Mouse (Mus musculus) ovary, postnatal 14 days (tissue): ENCODE results near the gene Olfr1364.

Experiments
- DNase-seq: peaks from one replicate; pipeline ENCODE4 v3.0.0; 2022; ENCODE audit warnings: low spot score

Olfr1364 gene

DNA sequence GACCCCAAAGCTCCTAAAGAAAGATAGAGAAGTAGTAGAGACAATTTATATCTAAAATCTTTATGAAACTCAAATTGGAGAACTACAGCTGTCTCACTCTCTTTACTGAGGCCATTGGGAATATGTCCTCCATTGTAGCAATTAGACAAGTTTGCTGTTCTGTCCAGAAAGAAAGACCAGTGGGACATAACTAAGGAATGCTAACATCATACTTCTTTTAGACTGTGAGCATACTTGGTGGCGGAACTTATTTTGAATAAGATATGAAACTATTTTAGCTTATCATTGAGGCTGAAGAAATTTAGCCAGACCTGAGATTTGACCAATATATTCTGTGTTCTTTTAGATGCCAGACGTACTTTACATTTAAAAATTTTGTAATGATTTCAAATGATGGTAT lies at the start of gene Olfr1364:
Gene Olfr1364 (minus strand): TSS at position 101 of the 400 bp plus-strand sequence.
- no peak for DNase-seq

DNA sequence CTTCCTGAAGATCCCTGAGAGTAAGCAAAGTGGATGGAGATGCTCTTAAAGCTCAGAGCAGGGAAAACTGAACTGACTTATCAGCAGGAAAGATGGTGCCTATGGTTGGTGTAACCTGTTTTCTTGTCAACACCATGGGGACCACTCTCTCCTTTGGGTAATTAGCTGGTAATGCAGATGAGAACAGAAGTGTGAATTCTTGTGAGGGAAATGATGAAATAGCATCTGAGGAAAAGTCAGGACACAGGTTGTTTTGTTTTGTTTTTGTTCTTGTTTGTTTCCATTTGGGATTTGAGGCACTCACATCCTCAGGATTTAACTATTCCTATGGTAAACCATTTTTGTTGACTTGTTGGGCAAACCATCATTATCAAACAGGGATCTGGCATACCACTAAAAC lies 32.4 kb upstream of the Olfr1364 start, which contains the start of gene Olfr1362:
Gene Olfr1362 (minus strand): TSS at position 101 of the 400 bp plus-strand sequence.
- no peak for DNase-seq

DNA sequence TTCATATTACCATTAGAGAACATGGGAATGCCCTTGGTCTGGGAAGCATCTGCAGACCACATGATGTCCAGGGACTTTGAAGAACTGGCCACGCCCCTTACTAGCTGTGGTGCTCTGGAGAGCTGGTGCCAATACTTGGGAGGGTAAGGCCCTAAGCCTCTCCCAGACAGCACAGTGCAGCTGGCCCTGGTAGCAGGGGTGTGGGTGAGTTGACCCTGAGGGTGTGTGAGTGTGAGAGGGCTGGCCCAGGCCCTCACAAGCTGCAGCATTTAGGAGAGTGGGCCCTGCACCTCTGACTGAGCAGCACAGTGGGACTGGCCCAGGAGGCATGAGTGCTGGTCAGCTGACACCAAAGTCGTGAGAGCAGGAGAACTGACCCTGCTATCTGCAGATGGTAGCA lies 10.1 kb upstream of the Olfr1364 start:
- no peak for DNase-seq

DNA sequence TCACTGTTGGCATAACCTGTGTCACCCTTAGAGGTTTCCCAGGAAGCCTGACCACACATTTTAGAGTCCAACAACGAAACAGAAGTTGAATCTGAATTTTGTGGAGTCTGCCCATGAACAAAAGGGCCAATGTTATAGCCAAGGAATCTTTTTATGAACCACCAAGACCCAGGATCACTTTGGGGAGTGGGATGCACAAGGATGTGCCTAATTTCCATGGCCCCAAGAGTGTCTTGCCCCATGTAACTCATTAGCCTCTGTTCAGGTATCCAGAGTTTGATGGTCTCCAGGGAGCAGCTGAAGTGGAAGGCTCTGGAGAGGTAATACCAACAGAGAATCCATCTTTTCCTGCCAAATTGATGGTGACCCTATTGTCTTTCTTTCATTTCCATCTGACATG lies 21.8 kb downstream of the Olfr1364 start, which contains the start of gene Olfr1535:
Gene Olfr1535 (minus strand): TSS at position 101 of the 400 bp plus-strand sequence.
- DNase-seq: no peak

DNA sequence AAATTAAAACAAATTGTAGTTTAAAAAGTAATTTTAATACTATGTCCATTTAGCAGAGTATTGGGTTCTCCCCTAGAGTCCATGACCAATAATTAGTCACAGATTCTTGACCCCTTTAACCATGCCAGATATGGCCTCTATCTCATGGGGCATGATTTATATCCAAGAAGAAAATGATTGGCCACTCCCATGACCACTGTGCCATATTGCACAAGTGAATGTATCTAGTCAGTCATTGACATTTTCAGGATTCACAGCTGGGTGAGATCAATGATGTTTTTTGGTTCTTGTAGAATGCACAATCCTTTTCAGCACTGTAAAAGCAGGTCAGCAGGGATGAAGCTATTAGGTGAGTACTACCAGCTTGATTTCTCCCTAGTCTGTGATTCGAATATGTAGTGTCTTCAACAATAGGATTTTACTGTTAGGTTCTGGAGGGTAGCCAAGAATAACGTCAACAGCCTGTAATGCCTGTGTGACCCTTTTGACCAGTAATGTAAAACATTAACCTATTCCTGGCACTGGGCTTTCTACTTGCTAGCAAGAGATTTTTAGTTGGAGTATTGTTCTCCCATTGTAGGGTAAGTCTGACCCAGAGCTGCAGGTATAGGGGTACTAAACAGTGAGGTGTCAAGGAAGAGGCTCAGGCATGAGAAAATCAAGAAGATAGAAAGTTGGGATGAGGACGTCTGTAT lies 31.0 kb downstream of the Olfr1364 start:
- DNase-seq: no peak

DNA sequence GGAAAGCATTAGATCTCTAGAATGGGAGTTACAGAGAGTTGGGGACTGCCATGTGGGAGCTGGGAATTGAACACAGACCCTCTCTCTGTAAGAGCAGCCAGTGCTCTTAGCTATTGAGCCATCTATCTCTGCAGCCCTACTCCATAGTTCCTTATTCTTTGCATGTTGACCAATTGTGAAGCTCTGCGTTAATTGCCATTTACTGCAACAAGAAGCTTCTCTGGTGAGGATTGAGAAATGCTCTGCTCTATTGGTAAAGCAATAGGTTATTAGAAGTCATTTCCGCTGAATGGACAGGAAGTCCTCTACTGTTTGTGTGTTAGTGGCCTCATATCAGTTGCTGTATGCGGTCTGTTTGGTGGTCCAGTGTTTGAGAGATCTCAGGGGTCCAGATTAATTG lies 32.1 kb downstream of the Olfr1364 start:
- DNase-seq: no peak

DNA sequence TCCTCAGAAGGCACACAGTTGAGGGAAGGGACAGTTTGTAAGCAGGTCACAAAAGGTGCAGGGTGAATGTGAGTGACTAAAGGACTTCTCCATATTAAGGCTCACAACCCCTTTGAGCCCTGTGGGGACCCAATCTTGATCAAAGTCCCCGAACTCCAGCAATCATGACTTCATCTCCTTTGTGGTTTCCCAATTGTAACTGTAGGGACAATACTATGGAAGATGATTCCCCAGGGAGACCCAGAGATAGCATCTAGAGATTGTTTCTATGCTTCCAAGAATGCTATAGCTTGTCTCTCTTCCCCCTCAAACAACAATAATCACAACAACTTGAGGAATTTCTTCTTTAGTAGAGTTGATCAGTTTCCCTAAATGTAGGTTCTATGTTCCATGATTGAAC lies 38.9 kb downstream of the Olfr1364 start, which contains the start of gene Olfr1366:
Gene Olfr1366 (minus strand): TSS at position 101 of the 400 bp plus-strand sequence.
- no peak for DNase-seq

DNA sequence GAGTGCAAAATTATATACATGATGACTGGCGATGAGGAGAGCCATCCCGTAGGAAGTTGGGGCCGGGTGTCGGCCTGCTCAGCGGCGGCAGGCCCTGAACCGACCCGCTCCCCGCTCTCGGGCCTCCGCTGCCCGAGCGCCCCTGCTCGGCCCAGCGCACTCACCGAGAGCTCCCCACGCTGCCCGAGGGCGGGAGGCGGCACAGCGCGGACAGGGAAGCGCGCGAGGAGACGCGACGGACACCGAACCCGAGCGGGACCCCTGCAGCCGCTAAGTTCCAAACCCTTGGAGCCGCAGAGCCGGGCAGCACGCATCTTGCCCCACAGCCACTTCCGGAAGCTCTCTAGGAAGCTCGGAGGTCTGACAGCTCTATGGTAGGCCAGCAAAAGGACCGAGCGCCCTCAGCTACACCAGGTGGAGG lies 50.8 kb downstream of the Olfr1364 start, which contains the start of gene Zkscan8:
Gene Zkscan8 (minus strand): TSS at position 340 of the 421 bp plus-strand sequence.
- peak; percentile 81 for DNase-seq

DNA sequence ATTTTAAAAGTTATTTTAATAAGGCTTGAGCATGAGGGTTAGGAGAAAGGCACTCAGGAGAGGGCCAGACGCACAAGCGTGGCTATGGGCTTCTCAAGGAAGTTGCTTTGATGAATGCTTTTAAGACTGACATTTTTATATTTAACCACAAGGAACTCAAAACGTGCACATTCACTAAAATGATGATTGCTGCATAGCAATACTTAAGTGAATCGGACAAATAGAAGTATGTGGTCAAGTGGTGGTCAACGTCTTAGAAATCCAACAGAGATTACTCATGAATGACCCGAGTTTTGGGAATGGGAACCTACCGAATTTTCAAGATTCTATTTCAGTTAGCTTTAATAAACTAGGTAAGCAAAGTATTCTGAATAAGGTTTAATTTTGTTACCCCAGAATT lies 51.4 kb downstream of the Olfr1364 start:
- DNase-seq: no peak
